Mouse (Mus musculus) olfactory bulb, adult 2 months (tissue): Measurements from ENCODE around the gene Fahd1.

Experiments used
- CTCF ChIP-seq: fragments of 200-500 bp; IDR thresholded peaks from 2 replicates; pipeline ENCODE4 v1.5.1; 2012; ENCODE audit warnings: low read depth, mild to moderate bottlenecking, low read length, moderate library complexity; ENCODE audit not compliant: insufficient read depth
- POLR2A ChIP-seq: fragments of 200-500 bp; IDR thresholded peaks from 2 replicates; pipeline ENCODE4 v1.6.1; 2012; ENCODE audit warnings: mild to moderate bottlenecking, low read depth, low read length, moderate library complexity; ENCODE audit not compliant: insufficient read depth

GRCm38 (mm10) chr17:24842631-24843030 lies 7.5 kb downstream of the Fahd1 start:
- TF ChIP-seq CTCF, result no peak
- TF ChIP-seq POLR2A, result no peak
